Mouse (Mus musculus): Measurements from ENCODE around the gene 1700012A03Rik. TPM values are rescaled to one million over a fixed set of nuclear protein-coding genes. Genes with fewer than 3 reads are reported as not detected.

Gene 1700012A03Rik
- polyA plus RNA-seq, 1 experiment from 2014 or later, result not detected

GRCm38 (mm10) chr6:32061266-32061665 lies 11.2 kb downstream of the 1700012A03Rik start:
- Histone ChIP-seq H3K4me1 (ENCODE audit: control insufficient read depth, insufficient read depth, low read length) (no peaks in the 10 kb centered on the region), H3K9me3 (replicated peaks; ENCODE audit: control insufficient read depth, low read length) (no peaks in the 10 kb centered on the region), H3K4me3 (ENCODE audit: low read length) (no peak overlapping the region), H3K27me3 (ENCODE audit: control insufficient read depth, insufficient read depth, low read length) (no peaks in the 10 kb centered on the region), H3K9ac (ENCODE audit: low read length) (no peak overlapping the region), H3K36me3 (ENCODE audit: control insufficient read depth, insufficient read depth) (no peaks in the 10 kb centered on the region), H3K4me2 (ENCODE audit: low read depth, low read length) (no peak overlapping the region), H3K27ac (ENCODE audit: low read length) (no peak overlapping the region)
- ATAC-seq (replicated peaks; ENCODE audit: extremely low read depth, insufficient read depth, low FRiP score), result no peak
- 77% methylated on average over 9 of the region's 9 CpGs for WGBS

GRCm38 (mm10) chr6:32065789-32066510 lies 15.9 kb downstream of the 1700012A03Rik start:
- Histone ChIP-seq H3K36me3 (ENCODE audit: control insufficient read depth, insufficient read depth) (no peaks in the 10 kb centered on the region), H3K9me3 (replicated peaks; ENCODE audit: control insufficient read depth, low read length) (no peaks in the 10 kb centered on the region), H3K9ac (ENCODE audit: low read length) (no peak overlapping the region), H3K4me3 (ENCODE audit: low read length) (no peak overlapping the region), H3K27ac (ENCODE audit: low read length) (no peak overlapping the region), H3K4me1 (ENCODE audit: control insufficient read depth, insufficient read depth, low read length) (no peaks in the 10 kb centered on the region), H3K4me2 (ENCODE audit: low read depth, low read length) (no peak overlapping the region), H3K27me3 (ENCODE audit: control insufficient read depth, insufficient read depth, low read length) (no peaks in the 10 kb centered on the region)
- 65% methylated on average over 10 of the region's 10 CpGs for WGBS
- no peak for ATAC-seq (replicated peaks; ENCODE audit: extremely low read depth, insufficient read depth, low FRiP score)

- WGBS, result 42% methylated on average over 1 of the region's 1 CpGs
- H3K9ac ChIP-seq (ENCODE audit: low read length), result no peak overlapping the region
- no peaks in the 10 kb centered on the region for H3K36me3 ChIP-seq (ENCODE audit: control insufficient read depth, insufficient read depth)
- H3K27me3 ChIP-seq (ENCODE audit: control insufficient read depth, insufficient read depth, low read length), result no peaks in the 10 kb centered on the region
- no peak overlapping the region for H3K27ac ChIP-seq (ENCODE audit: low read length)
- H3K9me3 ChIP-seq (replicated peaks; ENCODE audit: control insufficient read depth, low read length), result no peaks in the 10 kb centered on the region
- no peaks in the 10 kb centered on the region for H3K4me1 ChIP-seq (ENCODE audit: control insufficient read depth, insufficient read depth, low read length)
- no peak overlapping the region for H3K4me3 ChIP-seq (ENCODE audit: low read length)
- no peak overlapping the region for H3K4me2 ChIP-seq (ENCODE audit: low read depth, low read length)
- ATAC-seq (replicated peaks; ENCODE audit: extremely low read depth, insufficient read depth, low FRiP score), result no peak
Measured at GRCm38 (mm10) chr6:32072161-32072560, 22.1 kb downstream of the 1700012A03Rik start.

- H3K4me2 ChIP-seq (ENCODE audit: low read depth, low read length), result no peak overlapping the region
- no peaks in the 10 kb centered on the region; the same call in 1 of the 2 replicates for H3K9me3 ChIP-seq (replicated peaks; ENCODE audit: control insufficient read depth, low read length)
- no peak overlapping the region for H3K27ac ChIP-seq (ENCODE audit: low read length)
- no peak for ATAC-seq (replicated peaks; ENCODE audit: extremely low read depth, insufficient read depth, low FRiP score)
- no peak overlapping the region for H3K9ac ChIP-seq (ENCODE audit: low read length)
- H3K27me3 ChIP-seq (ENCODE audit: control insufficient read depth, insufficient read depth, low read length), result no peaks in the 10 kb centered on the region
- no peaks in the 10 kb centered on the region for H3K36me3 ChIP-seq (ENCODE audit: control insufficient read depth, insufficient read depth)
- H3K4me3 ChIP-seq (ENCODE audit: low read length), result no peak overlapping the region
- H3K4me1 ChIP-seq (ENCODE audit: control insufficient read depth, insufficient read depth, low read length), result no peaks in the 10 kb centered on the region
- WGBS, result 80% methylated on average over 11 of the region's 14 CpGs
Measured at GRCm38 (mm10) chr6:32093312-32093711, 43.3 kb downstream of the 1700012A03Rik start.

- no peaks in the 10 kb centered on the region for H3K9me3 ChIP-seq (replicated peaks; ENCODE audit: control insufficient read depth, low read length)
- no peak for ATAC-seq (replicated peaks; ENCODE audit: extremely low read depth, insufficient read depth, low FRiP score)
Measured at GRCm38 (mm10) chr6:32105547-32106275, 55.7 kb downstream of the 1700012A03Rik start.

More at GRCm38 (mm10) chr6:32105547-32106275, 55.7 kb downstream of the 1700012A03Rik start:
- Histone ChIP-seq H3K9ac (ENCODE audit: low read length) (no peak overlapping the region), H3K27me3 (ENCODE audit: control insufficient read depth, insufficient read depth, low read length) (no peaks in the 10 kb centered on the region), H3K4me3 (ENCODE audit: low read length) (no peak overlapping the region), H3K4me1 (ENCODE audit: control insufficient read depth, insufficient read depth, low read length) (no peaks in the 10 kb centered on the region), H3K27ac (ENCODE audit: low read length) (no peak overlapping the region), H3K36me3 (ENCODE audit: control insufficient read depth, insufficient read depth) (no peaks in the 10 kb centered on the region), H3K4me2 (ENCODE audit: low read depth, low read length) (no peak overlapping the region)
- WGBS, result 30% methylated on average over 9 of the region's 9 CpGs

Measured in heart, embryonic 16.5 days (tissue).